Mouse (Mus musculus) heart, postnatal 0 days (tissue): Measurements from ENCODE around the gene Tank.

Experiments
- CTCF ChIP-seq: IDR thresholded peaks from 2 replicates; pipeline ENCODE4 v1.5.1; 2016; ENCODE audit warnings: antibody characterized with exemption, control low read depth, low read depth
- EP300 ChIP-seq: IDR thresholded peaks from 2 replicates; pipeline ENCODE4 v1.6.1; 2016; ENCODE audit warnings: antibody characterized with exemption, low read depth

- TF ChIP-seq CTCF: no peak
- TF ChIP-seq EP300: no peak
Observed at GRCm38 (mm10) chr2:61576928-61577695, 1.3 kb upstream of the Tank start.
